Mouse (Mus musculus) stomach, embryonic 14.5 days (tissue): ENCODE measurements around the gene Ankrd34a. TPM values are rescaled to one million over a fixed set of nuclear protein-coding genes. Genes with fewer than 3 reads are reported as not detected.

Experiments used
- ATAC-seq: fragments of 200-750 bp; cut with Nextera tagmentation; 2 replicates; pipeline ENCODE4 v1.8.0; 2017; ENCODE audit warnings: low read depth, moderate TSS enrichment; ENCODE audit not compliant: insufficient number of reproducible peaks, insufficient read depth, low FRiP score
- H3K27ac ChIP-seq: fragments of 300-500 bp; sonication (generic); 2 replicates; pipeline ENCODE4 v1.5.1; 2014; ENCODE audit warnings: mild to moderate bottlenecking, low read length, moderate library complexity, mixed read lengths
- H3K27me3 ChIP-seq: fragments of 300-500 bp; sonication (generic); 2 replicates; pipeline ENCODE4 v1.6.1; 2014; ENCODE audit warnings: low read length, control low read depth, mixed read lengths; ENCODE audit not compliant: control insufficient read depth, insufficient read depth
- H3K36me3 ChIP-seq: fragments of 300-500 bp; sonication (generic); 2 replicates; pipeline ENCODE4 v1.6.1; 2014; ENCODE audit warnings: mild to moderate bottlenecking, control low read depth, low read length, moderate library complexity, mixed read lengths; ENCODE audit not compliant: control insufficient read depth, insufficient read depth
- H3K4me1 ChIP-seq: fragments of 300-500 bp; sonication (generic); 2 replicates; pipeline ENCODE4 v1.6.1; 2014; ENCODE audit warnings: low read length, control low read depth, mixed read lengths; ENCODE audit not compliant: control insufficient read depth, insufficient read depth
- H3K4me2 ChIP-seq: fragments of 300-500 bp; sonication (generic); replicated peaks from 2 replicates; pipeline ENCODE4 v1.6.1; 2014; ENCODE audit warnings: low read depth, low read length, control low read depth
- H3K4me3 ChIP-seq: fragments of 300-500 bp; sonication (generic); 2 replicates; pipeline ENCODE4 v1.5.1; 2014; ENCODE audit warnings: low read depth, low read length, control low read depth
- H3K9ac ChIP-seq: fragments of 300-500 bp; sonication (generic); replicated peaks from 2 replicates; pipeline ENCODE4 v1.6.1; 2014; ENCODE audit warnings: low read depth, mild to moderate bottlenecking, control low read depth, low read length, moderate library complexity, mixed read lengths
- H3K9me3 ChIP-seq: fragments of 300-500 bp; sonication (generic); 2 replicates; pipeline ENCODE4 v1.6.1; 2016; ENCODE audit warnings: low read depth, low read length, control low read depth; ENCODE audit not compliant: control insufficient read depth
- WGBS: fragments of 180-500 bp; shearing (Covaris S2); extraction: QIAGEN DNeasy Blood & Tissue Kit; methylation state at CpG from one replicate; pipeline ENCODE4 v1.1.7; 2014; 5-methylcytosine and 5-hydroxymethylcytosine counted together
- polyA plus RNA-seq: library from polyadenylated mRNA; unstranded; fragments of >200 nt; fragmentation: Nextera tagmentation; extraction: Ambion mirVana; gene quantifications from 2 replicates; pipeline ENCODE4 v1.2.1, GENCODE M21; 2014

Ankrd34a gene
- polyA plus RNA-seq, 1 experiment from 2014 or later: 2.9 TPM

DNA sequence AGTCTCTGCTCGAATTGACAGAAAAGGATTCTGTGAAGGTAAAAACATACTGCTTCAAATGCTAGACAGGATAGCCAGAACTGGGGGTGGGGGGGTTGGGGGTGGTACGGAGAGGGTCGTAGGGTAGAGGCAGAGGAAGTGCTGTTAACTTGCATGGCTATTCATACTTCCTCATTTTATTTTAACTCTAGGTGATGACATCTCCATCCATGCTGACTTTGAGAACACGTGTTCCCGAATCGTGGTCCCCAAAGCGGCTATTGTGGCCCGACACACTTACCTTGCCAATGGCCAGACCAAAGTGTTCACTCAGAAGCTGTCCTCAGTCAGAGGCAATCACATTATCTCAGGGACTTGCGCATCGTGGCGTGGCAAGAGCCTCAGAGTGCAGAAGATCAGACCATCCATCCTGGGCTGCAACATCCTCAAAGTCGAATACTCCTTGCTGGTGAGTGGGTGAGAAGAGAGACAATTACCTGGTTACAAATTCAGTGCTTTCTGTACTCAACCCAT is 37.0 kb upstream of the Ankrd34a start:
- Histone ChIP-seq H3K27ac (peak overlapping the region; percentile 3; the same call in 1 of the 2 replicates), H3K27me3 (no peaks in the 10 kb centered on the region), H3K4me2 (peak overlapping the region; percentile 56), H3K36me3 (peaks cover 23% of the 10 kb centered on the region), H3K4me3 (peak overlapping the region; percentile 66), H3K9ac (peak overlapping the region; percentile 92), H3K4me1 (peaks cover 55% of the 10 kb centered on the region), H3K9me3 (no peaks in the 10 kb centered on the region)
- 68% methylated on average over 12 of the region's 12 CpGs for WGBS
- no peak for ATAC-seq

DNA sequence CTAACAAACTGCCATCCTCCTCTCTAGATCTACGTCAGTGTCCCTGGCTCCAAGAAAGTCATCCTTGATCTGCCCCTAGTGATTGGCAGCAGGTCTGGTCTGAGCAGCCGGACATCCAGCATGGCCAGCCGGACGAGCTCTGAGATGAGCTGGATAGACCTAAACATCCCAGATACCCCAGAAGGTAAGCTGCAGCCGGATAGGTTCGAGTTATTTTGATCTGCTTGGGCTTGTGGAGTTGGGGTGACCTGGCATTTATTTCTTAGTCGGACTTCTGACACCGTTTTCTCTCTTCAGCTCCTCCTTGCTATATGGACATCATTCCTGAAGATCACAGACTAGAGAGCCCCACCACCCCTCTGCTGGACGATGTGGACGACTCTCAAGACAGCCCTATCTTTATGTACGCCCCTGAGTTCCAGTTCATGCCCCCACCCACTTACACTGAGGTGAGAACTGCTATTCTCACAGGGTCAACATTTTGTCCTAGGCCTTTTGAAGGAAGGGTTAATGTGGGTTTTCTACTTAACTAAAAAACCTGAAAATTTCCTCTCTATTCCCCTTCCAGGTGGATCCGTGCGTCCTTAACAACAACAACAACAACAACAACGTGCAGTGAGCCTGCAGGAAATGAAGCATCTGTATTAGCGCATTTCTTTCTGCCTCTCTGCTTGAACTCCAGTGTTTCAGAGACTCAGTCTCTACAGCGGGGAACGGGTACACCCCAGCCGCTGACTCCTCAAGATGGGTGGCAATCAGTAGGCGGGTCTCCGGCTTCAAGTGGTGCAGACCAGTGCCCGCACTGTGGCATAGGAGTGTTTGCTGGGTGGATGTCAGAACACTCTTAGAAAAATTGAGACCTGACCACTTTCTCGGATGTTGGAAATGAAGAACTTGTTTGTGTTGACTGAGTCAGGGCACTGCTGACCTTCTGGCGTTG is 36.3 kb upstream of the Ankrd34a start:
- Histone ChIP-seq H3K4me1 (peaks cover 54% of the 10 kb centered on the region), H3K9me3 (no peaks in the 10 kb centered on the region), H3K4me2 (peak overlapping the region; percentile 56), H3K27ac (peak overlapping the region; percentile 3; the same call in 1 of the 2 replicates), H3K27me3 (no peaks in the 10 kb centered on the region), H3K9ac (peak overlapping the region; percentile 92; the same call in 1 of the 2 replicates), H3K36me3 (peaks cover 23% of the 10 kb centered on the region), H3K4me3 (peak overlapping the region; percentile 66)
- WGBS: 74% methylated on average over 23 of the region's 23 CpGs
- ATAC-seq: no peak

DNA sequence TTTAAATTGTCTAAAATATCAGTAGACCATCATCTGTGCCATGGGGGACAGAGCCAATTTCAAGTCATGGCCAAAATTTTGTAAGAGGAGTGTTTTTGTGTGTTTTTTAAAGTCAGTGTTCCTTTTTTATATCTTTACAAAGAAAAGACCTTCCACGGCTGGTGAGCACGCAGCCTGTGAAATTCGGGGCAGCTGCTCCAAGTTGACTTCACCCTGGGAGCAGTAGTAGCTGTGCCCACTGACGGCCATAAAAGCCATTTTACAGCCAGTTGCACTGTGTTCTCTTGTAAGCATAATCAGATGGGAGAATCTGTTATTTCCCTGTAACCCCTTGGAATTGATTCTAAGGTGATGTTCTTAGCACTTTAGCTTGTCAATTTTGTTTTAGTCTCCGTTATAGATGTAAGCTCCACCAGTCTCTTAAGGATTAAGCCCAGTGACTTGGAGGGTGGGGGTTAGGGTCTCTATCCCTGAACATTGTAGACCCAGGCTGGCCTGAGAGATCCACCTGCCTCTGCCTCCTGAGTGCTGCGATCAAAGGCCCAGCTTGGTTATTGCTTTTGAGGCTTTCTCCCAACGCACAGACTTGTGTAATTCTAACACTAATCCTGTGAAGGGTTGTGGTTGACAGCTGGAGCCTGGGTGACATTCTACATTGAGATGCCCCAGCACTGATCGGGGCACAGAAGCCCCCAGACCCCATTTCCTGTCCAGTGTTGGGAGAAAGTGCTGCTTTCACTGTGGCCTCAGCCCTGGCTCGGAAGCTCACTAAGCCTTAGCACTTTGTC is 35.4 kb upstream of the Ankrd34a start:
- peak overlapping the region; percentile 16; the same call in 1 of the 2 replicates for H3K27ac ChIP-seq
- peak overlapping the region; percentile 66 for H3K4me3 ChIP-seq
- no peak for ATAC-seq
- no peaks in the 10 kb centered on the region for H3K27me3 ChIP-seq
- H3K36me3 ChIP-seq: peaks cover 23% of the 10 kb centered on the region
- H3K4me2 ChIP-seq: peak overlapping the region; percentile 56
- no peaks in the 10 kb centered on the region for H3K9me3 ChIP-seq
- no peak overlapping the region; the same call in 1 of the 2 replicates for H3K9ac ChIP-seq
- peaks cover 47% of the 10 kb centered on the region for H3K4me1 ChIP-seq
- 77% methylated on average over 9 of the region's 9 CpGs for WGBS

DNA sequence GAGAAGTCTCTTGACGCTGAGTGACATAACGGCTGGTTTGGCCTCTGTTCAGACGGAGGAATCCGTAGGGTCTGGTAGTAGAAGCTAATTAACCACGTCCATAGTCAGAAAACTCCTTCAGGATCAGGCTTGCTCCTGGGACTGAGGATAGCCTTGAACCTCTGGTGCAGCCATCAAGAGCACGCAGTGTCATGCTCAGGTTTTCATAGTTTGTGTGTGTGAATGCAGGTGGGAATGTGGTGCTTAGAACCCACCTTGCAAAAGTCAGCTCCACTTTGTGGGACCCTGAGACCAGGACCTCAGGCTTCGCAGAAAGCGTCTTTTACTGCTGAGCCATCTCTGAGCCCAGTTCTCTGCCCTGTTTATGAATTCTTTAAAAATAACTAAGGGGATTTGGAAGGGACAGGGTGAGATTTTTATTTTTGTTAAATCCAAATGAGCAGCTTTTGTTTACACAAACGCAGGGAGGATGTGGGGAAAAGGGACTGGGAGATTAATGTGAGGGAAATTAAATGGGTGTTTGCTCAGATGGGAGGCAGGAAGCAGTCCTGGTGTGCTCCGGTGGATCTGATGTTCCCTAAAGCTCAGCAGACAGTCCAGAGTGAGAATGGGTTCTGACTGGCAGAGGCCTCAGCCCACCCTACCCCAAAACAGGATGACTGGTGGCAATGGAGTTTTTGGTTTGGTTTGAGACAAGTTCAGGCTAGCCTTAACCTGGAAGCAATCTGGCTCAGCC is 34.3 kb upstream of the Ankrd34a start:
- peak overlapping the region; percentile 56 for H3K4me2 ChIP-seq
- 36% methylated on average over 10 of the region's 10 CpGs for WGBS
- H3K9me3 ChIP-seq: no peaks in the 10 kb centered on the region
- peaks cover 40% of the 10 kb centered on the region for H3K4me1 ChIP-seq
- no peak overlapping the region for H3K4me3 ChIP-seq
- peak overlapping the region; percentile 68 for H3K27ac ChIP-seq
- peaks cover 23% of the 10 kb centered on the region for H3K36me3 ChIP-seq
- no peak for ATAC-seq
- H3K27me3 ChIP-seq: no peaks in the 10 kb centered on the region
- no peak overlapping the region for H3K9ac ChIP-seq

DNA sequence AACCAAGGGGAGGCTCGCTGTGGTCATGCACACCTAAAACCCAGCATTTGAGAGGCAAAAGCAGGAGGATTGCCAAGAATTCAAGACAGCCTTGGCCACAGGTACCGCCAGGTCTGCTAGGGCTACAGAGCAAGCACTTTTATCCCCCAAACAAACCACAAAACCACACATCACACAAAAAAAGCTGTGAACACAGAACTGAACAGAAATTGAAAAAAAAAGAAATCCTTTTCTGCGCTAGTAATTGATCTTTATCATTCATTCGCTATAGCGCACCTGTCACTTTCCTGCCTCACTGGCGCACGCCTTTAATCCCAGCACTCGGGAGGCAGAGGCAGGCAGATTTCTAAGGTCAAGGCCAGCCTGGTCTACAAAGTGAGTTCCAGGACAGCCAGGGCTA is 33.2 kb upstream of the Ankrd34a start:
- Histone ChIP-seq H3K4me3 (no peak overlapping the region), H3K9ac (no peak overlapping the region), H3K4me1 (peaks cover 40% of the 10 kb centered on the region), H3K4me2 (no peak overlapping the region), H3K9me3 (no peaks in the 10 kb centered on the region), H3K36me3 (peaks cover 23% of the 10 kb centered on the region), H3K27ac (no peak overlapping the region), H3K27me3 (no peaks in the 10 kb centered on the region)
- 92% methylated on average over 8 of the region's 8 CpGs for WGBS
- no peak for ATAC-seq

DNA sequence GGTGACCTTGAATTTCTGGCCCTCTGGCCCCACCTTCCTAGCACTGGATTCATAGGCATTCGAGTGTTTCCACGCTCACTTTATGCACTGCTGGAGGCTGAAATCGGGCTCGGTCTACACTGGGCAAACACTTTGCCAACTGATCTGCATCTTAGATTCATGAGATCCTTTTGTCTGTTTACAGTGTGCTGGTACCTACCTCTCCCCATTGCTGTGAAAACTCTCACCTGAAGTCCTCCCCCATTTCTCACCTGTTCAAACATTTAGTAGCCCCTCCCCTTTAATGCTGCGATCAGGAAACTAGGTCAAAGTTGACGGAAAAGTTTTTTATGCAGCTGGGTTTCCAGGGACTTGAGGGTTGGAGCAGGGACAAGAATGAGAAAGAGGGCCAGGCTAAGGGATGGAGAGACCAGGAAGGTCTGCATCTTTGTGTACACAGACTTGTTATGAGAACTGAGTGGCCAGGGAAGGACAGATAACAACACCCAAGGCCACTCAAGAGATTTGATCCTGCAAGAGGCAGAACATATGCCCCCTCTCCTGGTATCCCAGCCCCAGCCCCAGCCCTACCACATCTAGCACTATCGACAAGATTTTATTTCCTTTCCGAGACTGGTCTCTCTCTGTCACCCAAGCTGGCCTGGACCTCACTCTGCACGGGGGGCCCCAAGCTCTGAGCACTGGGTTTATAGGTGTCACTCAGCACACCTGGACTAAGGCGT is 32.4 kb upstream of the Ankrd34a start:
- Histone ChIP-seq H3K4me1 (peaks cover 40% of the 10 kb centered on the region), H3K36me3 (peaks cover 23% of the 10 kb centered on the region), H3K27ac (peak overlapping the region; percentile 72), H3K4me2 (no peak overlapping the region), H3K9me3 (no peaks in the 10 kb centered on the region), H3K9ac (no peak overlapping the region), H3K4me3 (no peak overlapping the region), H3K27me3 (no peaks in the 10 kb centered on the region)
- 47% methylated on average over 10 of the region's 10 CpGs for WGBS
- ATAC-seq: peak; percentile 57; the same call in 1 of the 2 replicates

DNA sequence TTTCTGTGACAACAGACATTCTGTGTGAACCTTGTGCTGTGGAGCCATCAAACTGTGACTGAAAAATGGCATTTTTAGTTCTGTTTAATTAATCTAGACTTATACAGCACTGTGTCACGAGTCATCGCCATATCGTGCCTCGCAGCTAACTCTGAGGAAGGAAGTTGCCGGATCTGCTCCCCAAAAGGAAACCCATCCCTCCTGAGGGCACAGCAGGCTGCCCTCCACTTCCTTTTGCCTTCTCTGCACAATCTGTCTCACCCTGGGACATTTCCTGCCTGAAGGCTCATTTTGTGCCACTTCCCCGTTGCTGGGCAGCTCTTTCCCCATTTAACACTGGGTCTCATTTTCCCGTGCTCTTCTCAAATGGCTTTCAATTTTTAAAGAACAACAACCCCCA is 31.8 kb upstream of the Ankrd34a start:
- WGBS: 47% methylated on average over 7 of the region's 7 CpGs
- Histone ChIP-seq H3K9me3 (no peaks in the 10 kb centered on the region), H3K4me3 (no peak overlapping the region), H3K9ac (no peak overlapping the region), H3K27me3 (no peaks in the 10 kb centered on the region), H3K27ac (peak overlapping the region; percentile 72), H3K4me1 (peaks cover 37% of the 10 kb centered on the region), H3K4me2 (no peak overlapping the region), H3K36me3 (peaks cover 18% of the 10 kb centered on the region)
- ATAC-seq: 0 out of 2 replicates have a peak, but pooled peaks have one; percentile 4
